Mouse (Mus musculus) ovary, postnatal 14 days (tissue): ENCODE results near the gene Msi1.
"Not testable (repeated sequence)": the region's sequence is repeated elsewhere in the genome, so short reads cannot be mapped to it uniquely, and the experiment has no call there.

ENCODE experiments used
- DNase-seq: peaks from one replicate; pipeline ENCODE4 v3.0.0; 2022; ENCODE audit warnings: low spot score

The Msi1 gene

DNA sequence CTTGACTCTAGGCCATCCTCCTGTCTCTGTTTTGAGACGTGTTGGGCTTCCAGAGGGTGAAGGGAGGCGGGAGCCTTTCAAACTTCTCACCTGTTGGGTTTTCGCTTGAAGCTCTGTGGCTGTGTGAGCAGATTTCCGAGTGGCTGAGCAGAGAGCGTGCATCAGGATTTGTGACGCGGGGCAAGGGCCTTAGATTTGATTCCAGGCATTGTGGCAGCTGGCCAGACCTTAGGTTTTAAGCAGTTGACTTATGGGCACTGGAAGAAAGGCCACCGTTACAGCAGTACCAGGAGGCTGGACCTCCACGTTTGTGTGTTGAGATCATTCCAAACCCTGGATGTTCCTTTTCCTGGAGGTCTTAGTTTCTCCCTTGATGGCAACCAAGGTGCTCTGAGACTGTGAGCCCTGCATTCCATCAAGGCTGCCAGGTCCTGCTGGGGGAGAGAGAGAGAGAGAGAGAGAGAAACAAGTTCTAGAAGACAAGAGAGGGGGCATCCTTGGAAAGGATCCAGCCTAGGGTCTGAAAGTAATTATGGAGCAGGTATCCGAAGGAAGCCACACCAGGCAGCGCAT, 5.0 kb downstream of the Msi1 start:
- no peak for DNase-seq

GRCm38 (mm10) chr5:115434853-115435754, 5.7 kb downstream of the Msi1 start:
- DNase-seq: no peak

DNA sequence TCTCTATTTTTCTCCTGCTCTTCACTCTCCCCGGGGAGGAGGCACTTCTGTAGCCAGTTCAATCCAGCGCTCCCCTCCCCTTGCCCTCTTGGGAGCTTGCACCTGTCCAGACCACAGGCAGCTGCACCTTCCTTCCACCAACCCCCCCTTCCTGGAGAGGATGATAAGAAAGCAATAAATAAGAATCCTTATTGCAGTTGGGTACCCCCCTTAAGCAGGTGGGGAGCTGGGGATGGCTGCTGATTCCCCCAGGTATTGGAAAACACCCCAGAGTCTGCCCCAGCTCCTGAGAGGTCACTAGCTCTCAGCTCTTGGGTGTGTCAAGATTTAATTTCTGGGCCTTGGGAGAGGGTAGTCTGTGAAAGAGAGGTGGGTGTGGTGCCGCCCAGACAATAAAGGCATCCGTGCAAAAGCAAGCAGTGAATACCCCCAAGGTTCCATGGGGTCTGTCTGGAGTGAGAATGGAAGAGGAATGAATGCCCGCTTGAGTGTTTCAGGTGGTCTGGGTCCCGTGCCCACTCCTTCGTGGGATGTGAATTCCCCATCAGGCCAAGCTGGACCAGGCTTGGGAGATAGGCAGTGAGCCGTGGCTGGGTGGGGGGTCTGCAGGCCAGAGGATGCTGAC, 6.5 kb downstream of the Msi1 start:
- no peak for DNase-seq

- peak; percentile 38 for DNase-seq
Observed at GRCm38 (mm10) chr5:115436421-115437124, 7.2 kb downstream of the Msi1 start.

- no peak for DNase-seq
Observed at GRCm38 (mm10) chr5:115437242-115437944, 8.0 kb downstream of the Msi1 start.

DNA sequence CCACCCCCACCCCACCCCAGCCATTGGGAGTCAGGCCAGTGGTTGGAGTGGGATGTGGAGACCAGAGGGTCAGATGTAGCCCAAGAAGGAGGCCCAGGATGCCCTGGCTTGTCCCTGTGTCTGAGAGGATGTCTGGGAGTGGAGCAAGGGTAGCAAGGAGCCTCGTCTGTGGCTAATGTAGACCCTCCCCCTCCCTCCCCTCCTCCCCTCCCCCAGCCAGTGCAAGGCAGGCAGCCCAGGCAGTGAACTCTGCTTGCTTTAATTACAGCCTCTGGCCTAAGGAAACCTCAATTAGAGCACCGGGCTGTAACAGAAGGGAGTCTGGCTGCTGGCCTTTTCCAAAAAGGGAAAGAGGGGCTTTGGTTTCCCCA, 8.5 kb downstream of the Msi1 start:
- DNase-seq: no peak

GRCm38 (mm10) chr5:115438667-115439066, 9.3 kb downstream of the Msi1 start:
- DNase-seq: no peak

DNA sequence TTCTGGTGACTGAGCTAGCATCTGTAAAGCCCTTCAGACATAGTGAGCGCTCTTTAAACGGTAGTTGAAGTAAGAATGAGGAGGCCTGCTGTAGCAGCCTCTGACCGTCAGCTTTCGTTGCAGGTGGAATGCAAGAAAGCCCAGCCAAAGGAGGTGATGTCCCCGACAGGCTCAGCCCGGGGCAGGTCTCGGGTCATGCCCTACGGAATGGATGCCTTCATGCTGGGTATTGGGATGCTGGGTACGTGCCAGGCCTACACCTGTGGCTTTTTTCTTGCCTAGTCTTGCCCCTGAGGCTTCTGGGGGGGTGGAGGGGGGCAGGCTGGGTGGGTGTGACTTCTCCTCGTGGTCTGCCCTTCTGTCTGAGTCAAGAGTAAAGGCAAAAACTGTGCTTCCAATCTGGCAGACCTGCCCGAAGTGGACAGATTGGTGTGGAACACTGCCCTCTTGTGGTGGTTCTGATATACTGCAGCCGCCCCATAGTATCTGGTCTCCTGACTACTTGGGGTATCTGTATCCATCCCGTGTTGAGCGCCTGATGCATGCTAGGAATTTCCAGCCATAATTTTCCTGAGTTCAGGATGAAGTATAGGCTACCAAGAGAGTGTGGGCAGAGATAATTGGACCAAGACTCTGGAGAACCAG, 11.9 kb downstream of the Msi1 start:
- peak; percentile 80 for DNase-seq

DNA sequence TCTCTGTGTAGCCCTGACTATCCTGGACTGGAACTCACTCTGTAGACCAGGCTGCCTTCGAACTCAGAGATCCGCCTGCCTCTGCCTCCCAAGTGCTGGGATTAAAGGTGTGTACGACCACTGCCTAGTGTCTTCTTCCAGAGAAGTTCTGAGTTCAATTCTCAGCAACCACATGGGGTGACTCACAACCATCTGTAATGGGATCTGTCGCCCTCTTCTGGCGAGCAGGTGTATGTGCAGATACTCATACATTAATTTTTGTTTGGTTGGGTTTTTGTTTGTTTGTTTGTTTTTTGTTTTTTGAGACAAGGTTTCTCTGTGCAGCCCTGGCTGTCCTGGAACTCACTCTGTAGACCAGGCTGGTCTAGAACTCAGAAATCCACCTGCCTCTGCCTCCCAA, 13.3 kb downstream of the Msi1 start:
- DNase-seq: not testable (repeated sequence)

GRCm38 (mm10) chr5:115444130-115444529, 14.7 kb downstream of the Msi1 start:
- DNase-seq: no peak

GRCm38 (mm10) chr5:115447108-115447507, 17.7 kb downstream of the Msi1 start:
- DNase-seq: no peak

- no peak for DNase-seq
Observed at GRCm38 (mm10) chr5:115449247-115449646, 19.8 kb downstream of the Msi1 start.

GRCm38 (mm10) chr5:115450410-115451317, 21.3 kb downstream of the Msi1 start:
- DNase-seq: no peak

GRCm38 (mm10) chr5:115454422-115455090, 25.2 kb downstream of the Msi1 start:
- DNase-seq: no peak

DNA sequence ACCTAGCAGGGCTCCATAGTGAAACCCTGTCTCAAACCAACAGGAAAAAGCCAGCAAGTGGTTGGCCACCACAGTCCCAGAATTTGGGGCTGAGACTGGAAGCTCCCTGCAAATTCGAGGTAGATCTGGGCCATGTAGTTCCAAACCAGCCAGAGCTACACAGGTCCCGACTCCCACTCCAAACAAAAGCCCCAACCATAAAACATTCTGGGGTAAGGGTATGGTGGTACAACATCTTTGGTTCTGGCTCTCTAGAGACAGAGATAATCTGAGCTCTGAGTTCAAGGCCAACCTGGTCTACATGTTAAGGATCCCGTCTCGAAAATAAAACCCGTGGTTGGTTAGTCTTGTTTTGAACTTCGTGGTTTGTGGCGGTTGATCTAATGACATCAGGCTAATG, 26.4 kb downstream of the Msi1 start:
- no peak for DNase-seq

GRCm38 (mm10) chr5:115458918-115459317, 29.5 kb downstream of the Msi1 start:
- no peak for DNase-seq

GRCm38 (mm10) chr5:115464408-115465115, 35.2 kb downstream of the Msi1 start:
- DNase-seq: no peak

GRCm38 (mm10) chr5:115465642-115466420, 36.4 kb downstream of the Msi1 start, which contains the start of gene Pla2g1b:
Pla2g1b (plus strand) TSS chr5:115466262.
- DNase-seq: no peak
